Mouse (Mus musculus) CH12F3 (cell line): ENCODE results near the gene Man1c1.

Experiments
- in situ Hi-C: fragments of 300-500 bp; cut with MboI; formaldehyde crosslinking; loops from 2 replicates; pipeline ENCODE4 v1.14.3; 2020; ENCODE audit warnings: low sequenced_read_pairs

Gene Man1c1

DNA sequence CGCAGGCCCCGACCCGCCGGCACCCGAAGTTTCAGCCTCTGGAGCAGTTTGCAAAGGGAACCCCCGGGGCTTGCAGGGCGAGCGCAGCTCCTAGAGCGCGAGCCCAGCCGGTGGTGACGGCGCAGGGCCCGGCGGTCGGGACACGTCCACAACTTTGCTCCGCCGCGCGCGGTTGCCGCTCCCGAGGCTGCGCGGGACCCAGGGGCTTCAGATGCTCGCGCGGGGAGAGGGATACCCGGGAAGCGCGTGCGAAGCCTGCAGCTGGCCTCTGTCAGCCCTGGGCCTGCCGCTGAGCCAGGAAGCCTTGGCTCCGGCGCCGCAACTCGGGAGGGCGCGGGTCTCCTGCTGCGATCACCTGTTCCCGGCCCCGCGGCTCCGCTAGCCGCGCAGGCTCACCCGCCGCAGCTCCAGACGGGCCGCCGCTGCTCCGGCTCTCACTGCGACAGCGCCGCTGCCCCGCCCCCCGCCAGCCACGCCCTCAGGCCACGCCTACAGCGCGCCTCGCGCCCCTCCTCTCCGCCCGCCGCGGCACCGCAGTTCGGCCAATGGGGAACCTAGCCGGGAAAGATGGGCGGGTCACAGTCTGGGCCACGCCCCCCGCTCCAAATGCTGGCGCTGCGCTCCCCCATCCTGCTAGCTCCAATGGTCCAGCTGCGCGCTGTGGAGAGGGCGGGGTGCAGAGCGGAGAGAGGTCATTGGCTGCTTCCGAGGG, at the start of gene Man1c1:
Gene Man1c1, minus strand, starts transcription at position 456 of the 712 bp plus-strand sequence.
- in situ Hi-C loops, result no loop called here

DNA sequence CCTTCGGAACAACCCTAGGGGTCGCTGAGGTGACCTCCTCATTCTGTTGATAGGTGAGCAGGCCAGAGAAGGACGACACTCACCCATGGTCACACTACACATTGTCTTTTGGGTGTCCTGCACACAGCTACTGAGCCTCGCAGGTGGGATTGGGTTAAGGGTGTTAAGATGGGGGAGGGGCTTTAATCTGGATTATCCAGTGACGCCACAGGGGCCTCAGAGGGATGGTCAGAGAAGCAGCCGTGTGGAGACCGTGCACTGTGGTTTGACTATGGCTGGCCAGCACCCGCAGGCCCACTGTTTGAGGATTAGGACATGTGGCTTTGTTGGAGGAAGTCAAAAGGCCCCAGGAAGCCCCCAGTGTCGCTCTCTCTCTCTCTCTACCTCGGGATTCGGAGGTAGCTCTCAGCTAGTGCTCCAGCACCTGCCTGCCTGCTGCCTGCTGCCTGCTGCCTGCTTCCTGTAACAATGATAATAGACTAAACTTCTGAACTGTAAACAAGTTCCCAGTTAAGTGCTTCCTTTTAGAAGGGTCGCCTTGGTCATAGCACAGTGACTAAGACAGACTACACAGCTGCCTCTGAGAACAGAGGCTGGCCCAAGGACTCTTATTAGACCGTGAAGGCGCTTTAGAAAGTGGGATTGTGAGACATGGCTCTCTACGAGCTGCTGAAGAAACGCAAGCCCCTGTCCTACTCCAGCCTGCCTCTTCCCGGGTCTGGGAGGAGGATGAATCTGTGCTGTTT, 49.6 kb upstream of the Man1c1 start:
- in situ Hi-C loops, result no loop called here

DNA sequence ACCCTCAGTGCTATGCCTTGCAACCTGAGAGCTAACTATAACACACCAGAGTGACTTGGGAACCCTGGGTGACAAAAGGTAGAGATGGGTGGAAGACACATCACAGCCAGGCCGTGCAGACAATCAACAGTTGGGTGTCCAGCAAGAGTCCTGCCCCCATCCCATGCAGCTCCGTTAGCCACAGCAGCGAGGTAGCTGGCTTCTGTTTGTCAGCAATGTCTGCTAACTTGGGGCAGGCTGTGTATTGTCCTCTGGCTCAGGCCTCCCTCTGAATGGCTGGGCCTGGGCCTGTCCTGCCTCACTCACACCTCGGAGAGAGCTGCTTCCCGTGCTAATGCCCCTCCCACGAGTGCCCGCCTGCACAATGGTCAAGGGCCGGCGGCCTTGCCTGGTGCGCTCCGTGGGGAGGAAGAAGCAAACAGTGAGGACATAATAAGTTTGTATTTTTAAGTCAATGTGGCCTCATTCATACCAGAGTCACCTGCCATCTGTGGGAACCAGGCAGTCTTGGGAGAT, 48.9 kb upstream of the Man1c1 start:
- in situ Hi-C loops, result no loop called here

DNA sequence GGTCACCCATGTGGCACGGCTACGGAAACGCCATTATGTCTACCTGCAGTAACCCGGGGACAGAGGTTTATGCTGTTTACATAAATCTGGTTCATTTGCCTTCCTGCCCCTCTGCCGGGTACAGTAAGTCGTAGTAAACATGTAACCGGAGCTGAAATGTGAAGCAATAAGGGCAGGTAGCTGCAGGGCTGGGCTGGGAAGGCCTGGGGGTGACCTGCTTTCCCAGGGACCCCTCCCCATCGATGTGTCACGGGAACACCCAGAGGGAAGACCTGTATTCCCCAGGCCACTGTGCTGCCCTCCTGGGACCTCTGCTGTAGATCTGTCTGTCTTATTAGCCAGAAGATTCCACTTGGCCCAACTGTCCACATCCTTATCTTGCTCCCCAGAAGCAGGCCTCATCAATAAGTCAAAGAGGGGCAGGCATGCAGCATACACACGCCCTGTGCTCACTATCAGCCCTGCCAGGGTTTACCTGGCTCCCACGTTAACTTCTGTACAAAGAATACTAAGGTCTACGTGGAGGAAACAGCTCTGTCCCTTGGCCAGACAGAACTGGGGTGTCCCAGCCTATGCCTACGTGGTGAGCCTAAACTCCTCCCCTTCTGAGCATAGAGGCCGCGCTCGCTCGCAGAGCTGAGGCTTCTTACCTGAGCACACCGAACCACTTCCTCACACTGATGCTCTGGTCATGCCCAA, 47.7 kb upstream of the Man1c1 start:
- in situ Hi-C loops, result no loop called here

GRCm38 (mm10) chr4:134750825-134751224, 46.7 kb upstream of the Man1c1 start:
- in situ Hi-C loops, result no loop called here

DNA sequence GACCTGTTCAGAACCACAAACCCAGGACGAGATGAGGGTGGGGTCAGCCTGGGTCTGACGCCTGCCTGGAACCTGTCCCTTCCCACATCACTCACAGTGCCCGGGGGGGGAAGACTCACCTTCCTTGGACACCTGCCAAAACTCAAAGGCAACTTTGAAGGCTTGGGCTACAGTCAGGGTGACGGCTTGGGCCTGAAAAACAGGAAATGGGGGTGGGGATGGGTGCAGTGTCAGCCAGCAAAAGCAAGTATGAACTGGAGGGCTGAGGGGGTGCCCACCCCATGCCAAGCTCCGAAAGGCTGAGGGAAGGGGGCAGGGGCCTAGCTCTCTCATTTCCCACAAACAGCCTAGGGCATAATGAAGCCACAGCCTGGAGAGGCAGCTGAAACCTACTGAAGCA, 46.2 kb upstream of the Man1c1 start:
- in situ Hi-C loops, result no loop called here

GRCm38 (mm10) chr4:134749301-134750030, 45.4 kb upstream of the Man1c1 start:
- in situ Hi-C loops, result no loop called here

DNA sequence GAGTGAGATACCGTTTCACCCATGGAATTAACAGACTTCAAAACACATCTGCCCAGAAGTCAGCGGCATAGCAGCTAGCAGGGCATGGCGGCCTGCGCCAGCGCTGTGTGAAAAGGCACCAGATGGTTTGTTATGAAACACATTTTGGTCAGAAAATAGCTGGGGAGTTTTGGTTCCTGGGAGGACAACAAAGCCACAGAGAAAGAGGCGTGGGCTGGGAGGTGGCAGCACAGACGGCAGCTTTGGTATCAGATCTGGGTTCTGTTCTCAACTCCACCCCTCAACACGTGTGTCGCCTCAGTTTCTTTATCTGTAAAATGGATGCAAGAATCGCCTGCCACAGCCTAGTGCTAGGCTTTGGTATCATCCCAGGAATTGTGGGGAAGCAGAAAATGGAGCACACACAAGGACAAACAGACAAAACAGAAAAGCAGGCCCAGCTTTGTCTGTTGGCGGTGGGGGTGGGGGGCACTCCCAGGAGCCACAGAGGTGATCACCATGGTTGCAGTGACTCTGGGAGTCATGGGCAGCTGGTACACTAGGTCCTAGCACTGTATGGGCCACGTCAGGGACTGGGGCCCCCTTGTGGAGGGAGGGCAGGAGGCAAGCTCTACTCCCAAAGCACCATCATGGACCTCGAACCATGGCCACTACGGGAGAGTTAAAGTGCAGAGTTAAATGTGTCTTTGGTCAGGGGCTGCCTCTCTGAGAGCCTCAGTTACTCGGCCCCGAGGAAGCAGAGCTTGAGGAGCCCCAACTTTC, 42.0 kb upstream of the Man1c1 start:
- in situ Hi-C loops, result no loop called here

DNA sequence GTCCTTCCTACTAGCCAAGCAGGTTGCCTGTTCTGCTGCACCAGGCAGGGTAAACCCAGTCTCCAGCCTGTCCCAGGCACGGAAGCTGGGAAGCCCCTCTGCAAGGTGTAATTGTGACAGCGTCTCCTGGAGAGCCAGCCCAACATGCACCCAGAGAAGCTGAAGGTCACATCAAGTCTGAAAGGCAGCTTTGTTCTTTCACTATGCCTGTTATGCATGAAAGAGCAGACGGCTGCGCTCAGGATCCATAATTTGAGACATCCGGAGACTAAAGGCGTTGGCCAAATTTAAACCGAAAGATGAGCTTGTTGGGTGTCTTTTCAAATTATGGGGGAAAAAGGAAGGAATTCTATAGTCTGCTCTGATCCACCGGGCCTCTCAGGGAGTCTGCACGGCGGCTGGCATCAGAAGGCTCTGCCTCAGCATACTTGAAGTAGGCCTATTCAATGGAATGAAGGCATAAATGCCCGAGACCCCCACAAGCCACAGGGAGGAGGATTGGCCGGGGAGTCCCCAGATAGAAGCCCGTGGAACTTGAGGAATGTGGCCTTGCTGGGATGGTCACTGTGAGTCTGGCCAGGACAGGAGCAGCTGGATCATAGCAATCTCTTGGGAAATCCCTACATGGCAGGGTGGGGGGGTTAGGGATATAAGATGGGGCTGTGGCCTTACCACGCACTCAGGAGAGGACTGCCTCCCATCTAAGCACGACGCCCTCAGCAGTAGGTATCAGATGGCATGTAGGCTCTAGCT, 40.0 kb upstream of the Man1c1 start:
- in situ Hi-C loops, result no loop called here

DNA sequence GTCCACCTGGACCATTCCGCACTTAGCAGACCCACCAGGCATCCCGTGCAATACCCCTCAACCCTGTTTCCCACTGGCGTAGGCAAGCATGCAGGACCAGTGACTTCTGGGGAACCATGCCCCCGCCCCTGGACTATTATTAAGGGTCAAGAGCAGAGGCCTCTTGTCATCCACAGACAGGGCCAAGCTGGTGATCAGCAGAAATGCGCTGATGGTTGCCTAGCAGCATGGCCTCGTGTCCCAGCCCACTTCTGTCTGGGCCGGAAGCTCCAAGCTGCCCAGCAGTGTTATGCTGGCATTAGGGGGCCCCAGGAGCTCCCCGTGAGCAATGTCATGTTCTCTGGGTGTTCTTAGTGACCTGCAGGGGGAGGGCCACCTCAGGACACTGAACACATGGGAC, 37.9 kb upstream of the Man1c1 start:
- in situ Hi-C loops, result no loop called here

- in situ Hi-C loops, result no loop called here
Measured at GRCm38 (mm10) chr4:134740186-134740585, 36.1 kb upstream of the Man1c1 start.

GRCm38 (mm10) chr4:134739530-134739929, 35.4 kb upstream of the Man1c1 start:
- in situ Hi-C loops, result no loop called here

- in situ Hi-C loops, result no loop called here
Measured at GRCm38 (mm10) chr4:134737365-134737910, 33.3 kb upstream of the Man1c1 start.

- in situ Hi-C loops, result no loop called here
Measured at GRCm38 (mm10) chr4:134736147-134736546, 32.1 kb upstream of the Man1c1 start.

DNA sequence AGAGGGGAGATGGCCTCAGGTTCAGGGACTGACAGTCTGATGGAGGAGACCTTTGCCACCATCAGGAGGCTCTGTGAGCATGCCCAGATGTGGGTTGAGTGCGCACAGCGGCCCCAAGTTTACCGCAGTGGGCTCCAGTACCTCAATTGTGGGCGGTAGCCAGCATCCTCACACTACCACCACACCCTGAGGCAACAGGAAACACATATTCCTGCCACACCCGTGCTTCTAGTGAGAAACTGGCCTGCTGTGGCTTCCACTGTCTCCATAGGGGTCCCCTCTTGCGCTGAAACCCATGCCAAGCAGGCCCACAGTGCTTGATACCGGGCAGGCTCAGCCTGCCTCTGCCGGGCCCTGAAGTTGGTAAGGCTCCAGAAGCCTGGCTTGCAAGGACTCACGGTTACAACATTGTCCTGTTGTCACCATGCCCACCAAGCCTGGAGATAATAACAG, 30.6 kb upstream of the Man1c1 start:
- in situ Hi-C loops, result no loop called here

DNA sequence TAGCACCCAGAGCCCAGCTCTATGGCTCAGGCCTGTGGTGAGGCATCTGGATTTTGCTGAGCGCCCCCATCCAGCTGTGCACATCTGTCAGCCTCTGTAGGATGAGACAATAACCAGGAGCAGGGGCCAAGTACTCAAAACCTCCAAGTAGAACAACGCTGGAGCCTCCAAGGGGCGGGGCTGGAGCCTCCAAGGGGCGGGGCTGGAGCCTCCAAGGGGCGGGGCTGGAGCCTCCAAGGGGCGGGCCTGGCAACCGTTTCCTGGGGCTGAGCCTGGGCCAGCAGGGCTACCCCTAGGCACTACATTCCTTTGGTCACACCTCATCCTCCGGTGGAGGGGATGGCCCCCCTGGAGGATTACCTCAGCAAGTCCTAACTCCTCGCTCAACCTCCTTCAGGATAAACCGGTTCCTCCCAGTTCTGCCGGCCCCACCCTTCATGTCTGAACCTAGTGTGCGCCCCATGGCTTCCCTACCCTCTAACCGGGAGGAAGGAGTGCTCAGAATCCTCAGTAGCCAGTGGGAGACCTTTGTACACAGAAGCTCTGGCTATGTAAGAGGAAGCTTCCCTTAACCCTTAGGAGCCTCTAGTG, 30.0 kb upstream of the Man1c1 start:
- in situ Hi-C loops, result no loop called here

DNA sequence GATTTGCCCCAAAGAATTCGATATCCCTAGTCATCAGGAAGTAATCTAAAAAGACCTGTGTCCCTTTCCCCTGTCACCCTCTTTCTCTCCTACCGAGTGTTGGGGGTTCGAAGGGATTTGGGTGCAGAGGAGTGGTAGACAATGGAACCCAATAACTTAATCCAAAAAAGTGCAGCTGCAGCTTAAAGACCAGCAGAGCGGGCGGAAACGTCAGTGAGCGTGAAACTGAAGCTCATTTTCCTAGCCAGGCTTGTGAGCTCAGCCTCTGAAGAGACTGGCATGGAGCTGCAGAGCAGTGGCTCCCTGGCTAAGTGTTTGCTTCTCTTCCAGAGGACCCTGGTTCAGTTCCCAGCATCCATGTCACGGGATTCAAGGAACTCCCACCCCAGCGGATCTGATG, 29.3 kb upstream of the Man1c1 start:
- in situ Hi-C loops, result no loop called here

GRCm38 (mm10) chr4:134730106-134730505, 26.0 kb upstream of the Man1c1 start:
- in situ Hi-C loops, result no loop called here
